Mouse (Mus musculus) liver, embryonic 13.5 days (tissue): Measurements from ENCODE around the gene Kif3c. TPM values are rescaled to one million over a fixed set of nuclear protein-coding genes. Genes with fewer than 3 reads are reported as not detected.

Source experiments
- ATAC-seq: fragments of 200-750 bp; cut with Nextera tagmentation; 2 replicates; pipeline ENCODE4 v1.8.0; 2017; ENCODE audit warnings: low read depth, mild to moderate bottlenecking, moderate number of reproducible peaks, moderate library complexity
- DNase-seq: peaks from one replicate; pipeline ENCODE4 v3.0.0; 2022
- H3K27ac ChIP-seq: fragments of 300-500 bp; sonication (generic); 2 replicates; pipeline ENCODE4 v1.5.1; 2015; ENCODE audit warnings: moderate library complexity, mild to moderate bottlenecking, inconsistent platforms
- H3K27me3 ChIP-seq: fragments of 300-500 bp; sonication (generic); 2 replicates; pipeline ENCODE4 v1.6.1; 2015; ENCODE audit warnings: mild to moderate bottlenecking, inconsistent platforms
- H3K36me3 ChIP-seq: fragments of 300-500 bp; sonication (generic); 2 replicates; pipeline ENCODE4 v1.6.1; 2015; ENCODE audit warnings: mild to moderate bottlenecking, inconsistent platforms
- H3K4me1 ChIP-seq: fragments of 300-500 bp; sonication (generic); replicated peaks from 2 replicates; pipeline ENCODE4 v1.6.1; 2015; ENCODE audit warnings: inconsistent platforms
- H3K4me2 ChIP-seq: fragments of 300-500 bp; sonication (generic); 2 replicates; pipeline ENCODE4 v1.6.1; 2015; ENCODE audit warnings: inconsistent platforms, mild to moderate bottlenecking, moderate library complexity
- H3K4me3 ChIP-seq: fragments of 300-500 bp; sonication (generic); replicated peaks from 2 replicates; pipeline ENCODE4 v1.5.1; 2015; ENCODE audit warnings: mild to moderate bottlenecking, inconsistent platforms
- H3K9ac ChIP-seq: fragments of 300-500 bp; sonication (generic); 2 replicates; pipeline ENCODE4 v1.6.1; 2015; ENCODE audit warnings: mild to moderate bottlenecking, inconsistent platforms
- H3K9me3 ChIP-seq: fragments of 300-500 bp; sonication (generic); replicated peaks from 2 replicates; pipeline ENCODE4 v1.6.1; 2016; ENCODE audit warnings: inconsistent platforms
- WGBS: fragments of 180-500 bp; shearing (Covaris S2); methylation state at CpG from one replicate; pipeline ENCODE4 v1.1.7; 2015; ENCODE audit not compliant: insufficient replicate concordance; 5-methylcytosine and 5-hydroxymethylcytosine counted together
- polyA plus RNA-seq: library from polyadenylated mRNA; unstranded; fragments of >200 nt; fragmentation: Nextera tagmentation; extraction: Ambion mirVana; gene quantifications from 2 replicates; pipeline ENCODE4 v1.2.1, GENCODE M21; 2015

Gene Kif3c
- polyA plus RNA-seq: 1.0 and 1.2 TPM in 2 replicates

- no peak within 1 kb of the TSS for H3K27ac ChIP-seq
- ATAC-seq: peak; percentile 75
- WGBS: 11% methylated on average over 35 of the region's 48 CpGs
These were observed at the start of gene Kif3c for GRCm38 (mm10) chr12:3364508-3365448. TSS of gene Kif3c (plus strand) at chr12:3365132.

GRCm38 (mm10) chr12:3316083-3316482 is 48.8 kb upstream of the Kif3c start:
- DNase-seq (no peak), ATAC-seq (no peak)
- Histone ChIP-seq H3K4me1 (peaks cover 3% of the 10 kb centered on the region), H3K27me3 (no peaks in the 10 kb centered on the region), H3K27ac (no peak overlapping the region), H3K9ac (no peak overlapping the region), H3K36me3 (no peaks in the 10 kb centered on the region), H3K4me2 (no peak overlapping the region), H3K4me3 (no peak overlapping the region), H3K9me3 (no peaks in the 10 kb centered on the region)
- 50% methylated on average over 2 of the region's 2 CpGs for WGBS

More at GRCm38 (mm10) chr12:3364508-3365448, at the start of gene Kif3c:
- H3K9ac ChIP-seq: peak within 1 kb of the TSS; percentile 60
- H3K9me3 ChIP-seq: no peaks in the 10 kb centered on the region
- H3K4me3 ChIP-seq: peak within 1 kb of the TSS; percentile 63
- peaks cover 25% of the 10 kb centered on the region for H3K27me3 ChIP-seq
- peaks cover 16% of the 10 kb centered on the region for H3K4me1 ChIP-seq
- H3K36me3 ChIP-seq: no peaks in the 10 kb centered on the region
- peak; percentile 34 for DNase-seq
- H3K4me2 ChIP-seq: peak within 1 kb of the TSS; percentile 83

GRCm38 (mm10) chr12:3316937-3317336 is 48.0 kb upstream of the Kif3c start:
- 68% methylated on average over 3 of the region's 3 CpGs for WGBS
- Histone ChIP-seq H3K9me3 (no peaks in the 10 kb centered on the region), H3K4me2 (no peak overlapping the region), H3K36me3 (no peaks in the 10 kb centered on the region), H3K4me3 (no peak overlapping the region), H3K4me1 (no peaks in the 10 kb centered on the region; the same call in 1 of the 2 replicates), H3K27ac (no peak overlapping the region), H3K9ac (no peak overlapping the region), H3K27me3 (no peaks in the 10 kb centered on the region)
- ATAC-seq: no peak
- DNase-seq: no peak

GRCm38 (mm10) chr12:3319377-3319776 is 45.6 kb upstream of the Kif3c start:
- DNase-seq: no peak
- Histone ChIP-seq H3K27me3 (no peaks in the 10 kb centered on the region), H3K4me1 (no peaks in the 10 kb centered on the region; the same call in 1 of the 2 replicates), H3K9me3 (no peaks in the 10 kb centered on the region), H3K4me3 (no peak overlapping the region), H3K4me2 (no peak overlapping the region), H3K27ac (no peak overlapping the region), H3K36me3 (no peaks in the 10 kb centered on the region), H3K9ac (no peak overlapping the region)
- WGBS: 48% methylated on average over 4 of the region's 4 CpGs
- ATAC-seq: peak; percentile 54; the same call in 1 of the 2 replicates

GRCm38 (mm10) chr12:3323241-3323640 is 41.7 kb upstream of the Kif3c start:
- no peaks in the 10 kb centered on the region for H3K36me3 ChIP-seq

GRCm38 (mm10) chr12:3325232-3325631 is 39.7 kb upstream of the Kif3c start:
- no peaks in the 10 kb centered on the region for H3K27me3 ChIP-seq
- H3K4me2 ChIP-seq: no peak overlapping the region
- no peaks in the 10 kb centered on the region for H3K36me3 ChIP-seq
- no peaks in the 10 kb centered on the region for H3K9me3 ChIP-seq
- WGBS: 39% methylated on average over 2 of the region's 2 CpGs
- DNase-seq (no peak), ATAC-seq (no peak)
- no peak overlapping the region for H3K27ac ChIP-seq
- H3K4me3 ChIP-seq: no peak overlapping the region
- H3K9ac ChIP-seq: no peak overlapping the region
- H3K4me1 ChIP-seq: peaks cover 12% of the 10 kb centered on the region; the same call in 1 of the 2 replicates

More at GRCm38 (mm10) chr12:3323241-3323640, 41.7 kb upstream of the Kif3c start:
- WGBS: 64% methylated on average over 6 of the region's 6 CpGs
- H3K4me1 ChIP-seq: peaks cover 12% of the 10 kb centered on the region; the same call in 1 of the 2 replicates
- H3K4me3 ChIP-seq: no peak overlapping the region
- H3K4me2 ChIP-seq: no peak overlapping the region
- no peak for DNase-seq
- H3K27ac ChIP-seq: no peak overlapping the region
- no peak overlapping the region for H3K9ac ChIP-seq
- ATAC-seq: no peak
- H3K9me3 ChIP-seq: no peaks in the 10 kb centered on the region
- H3K27me3 ChIP-seq: no peaks in the 10 kb centered on the region

- H3K9me3 ChIP-seq: no peaks in the 10 kb centered on the region
- ATAC-seq (no peak), DNase-seq (no peak)
- H3K4me3 ChIP-seq: no peak overlapping the region
- H3K36me3 ChIP-seq: no peaks in the 10 kb centered on the region
- H3K27ac ChIP-seq: no peak overlapping the region
- no peak overlapping the region for H3K9ac ChIP-seq
- H3K27me3 ChIP-seq: no peaks in the 10 kb centered on the region
- WGBS: 66% methylated on average over 4 of the region's 4 CpGs
- H3K4me1 ChIP-seq: peaks cover 12% of the 10 kb centered on the region; the same call in 1 of the 2 replicates
- no peak overlapping the region for H3K4me2 ChIP-seq
These were observed 35.3 kb upstream of the Kif3c start for GRCm38 (mm10) chr12:3329677-3330076.

GRCm38 (mm10) chr12:3338931-3339330 is 26.0 kb upstream of the Kif3c start:
- Histone ChIP-seq H3K27me3 (no peaks in the 10 kb centered on the region), H3K4me3 (no peak overlapping the region), H3K36me3 (no peaks in the 10 kb centered on the region), H3K9ac (no peak overlapping the region), H3K9me3 (no peaks in the 10 kb centered on the region), H3K4me2 (no peak overlapping the region), H3K27ac (no peak overlapping the region), H3K4me1 (no peaks in the 10 kb centered on the region)
- 45% methylated on average over 1 of the region's 1 CpGs for WGBS
- DNase-seq (no peak), ATAC-seq (no peak)

GRCm38 (mm10) chr12:3344155-3344554 is 20.8 kb upstream of the Kif3c start:
- Histone ChIP-seq H3K9ac (no peak overlapping the region), H3K4me2 (no peak overlapping the region), H3K27ac (no peak overlapping the region), H3K4me3 (no peak overlapping the region), H3K36me3 (no peaks in the 10 kb centered on the region), H3K4me1 (no peaks in the 10 kb centered on the region), H3K27me3 (no peaks in the 10 kb centered on the region), H3K9me3 (no peaks in the 10 kb centered on the region)
- ATAC-seq: no peak
- WGBS: 56% methylated on average over 2 of the region's 2 CpGs
- no peak for DNase-seq

GRCm38 (mm10) chr12:3345038-3345437 is 19.9 kb upstream of the Kif3c start:
- Histone ChIP-seq H3K4me2 (no peak overlapping the region), H3K4me3 (no peak overlapping the region), H3K36me3 (no peaks in the 10 kb centered on the region), H3K27me3 (no peaks in the 10 kb centered on the region), H3K9ac (no peak overlapping the region), H3K4me1 (no peaks in the 10 kb centered on the region), H3K27ac (no peak overlapping the region), H3K9me3 (no peaks in the 10 kb centered on the region)
- ATAC-seq (no peak), DNase-seq (no peak)
- 68% methylated on average over 5 of the region's 5 CpGs for WGBS

- DNase-seq (no peak), ATAC-seq (no peak)
These were observed 17.2 kb upstream of the Kif3c start for GRCm38 (mm10) chr12:3347682-3348081.

More at GRCm38 (mm10) chr12:3347682-3348081, 17.2 kb upstream of the Kif3c start:
- H3K4me2 ChIP-seq: no peak overlapping the region
- H3K4me3 ChIP-seq: no peak overlapping the region
- no peaks in the 10 kb centered on the region for H3K36me3 ChIP-seq
- no peak overlapping the region for H3K27ac ChIP-seq
- no peak overlapping the region for H3K9ac ChIP-seq
- H3K4me1 ChIP-seq: no peaks in the 10 kb centered on the region
- no peaks in the 10 kb centered on the region for H3K9me3 ChIP-seq
- no peaks in the 10 kb centered on the region for H3K27me3 ChIP-seq
